Mouse (Mus musculus): Measurements from ENCODE around the gene Tprkb. TPM values are rescaled to one million over a fixed set of nuclear protein-coding genes. Genes with fewer than 3 reads are reported as not detected.
"Not testable (repeated sequence)": the region's sequence is repeated elsewhere in the genome, so short reads cannot be mapped to it uniquely, and the experiment has no call there.

Tprkb gene
- 31.5 and 34.1 TPM in 2 replicates for polyA plus RNA-seq (2015; fragmentation: Nextera tagmentation; extraction: Ambion mirVana)

DNA sequence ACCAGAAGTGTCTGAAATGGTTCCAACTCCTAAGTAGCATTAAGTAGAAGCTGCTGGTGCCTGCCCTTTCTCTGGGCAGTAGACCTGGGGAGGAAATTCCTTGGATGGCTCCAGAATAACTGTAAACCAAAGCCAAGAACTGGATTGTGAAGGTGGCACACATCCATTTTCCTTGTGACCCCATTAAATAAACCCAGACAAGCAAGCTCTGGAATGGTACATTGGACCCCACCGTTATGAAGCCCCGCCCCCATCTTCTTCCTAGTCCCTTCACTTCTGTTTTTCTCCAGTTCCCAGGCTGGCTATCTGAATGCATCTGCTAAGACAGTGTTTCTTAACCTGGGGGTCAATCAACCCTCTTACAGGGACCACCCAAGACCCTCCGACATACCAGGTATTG lies at the start of gene Tprkb:
Gene Tprkb, plus strand, starts transcription at position 279 of the 400 bp plus-strand sequence.
- Histone ChIP-seq H3K4me2 (replicated peaks) (no peak within 1 kb of the TSS), H3K27me3 (no peaks in the 10 kb centered on the region), H3K9me3 (replicated peaks) (no peaks in the 10 kb centered on the region), H3K27ac (replicated peaks) (no peak within 1 kb of the TSS), H3K4me1 (peaks cover 5% of the 10 kb centered on the region), H3K36me3 (no peaks in the 10 kb centered on the region), H3K9ac (no peak within 1 kb of the TSS), H3K4me3 (replicated peaks) (no peak within 1 kb of the TSS)
- no peak for ATAC-seq (ENCODE audit: insufficient number of reproducible peaks, low FRiP score, low TSS enrichment, low read depth)
- 75% methylated on average over 3 of the region's 3 CpGs for WGBS

DNA sequence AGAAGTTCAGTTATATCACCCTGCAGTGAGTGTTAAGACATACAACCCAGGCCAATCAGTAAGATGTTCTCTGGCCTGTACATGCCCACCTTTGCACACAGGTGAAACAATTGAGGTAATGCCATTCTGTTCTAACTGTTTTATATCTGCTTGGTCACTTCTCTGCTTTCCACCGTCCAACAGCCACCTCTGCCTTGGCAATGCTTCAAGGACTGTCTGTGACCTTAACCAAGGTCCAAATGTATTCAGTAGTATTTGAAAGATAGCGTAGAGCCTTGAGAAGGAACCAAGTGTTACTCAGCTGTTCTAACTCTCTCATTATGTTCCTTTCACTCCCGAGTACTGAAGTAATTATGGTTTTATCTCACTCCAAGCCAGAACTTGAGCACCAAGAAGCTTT lies 49.1 kb upstream of the Tprkb start:
- no peaks in the 10 kb centered on the region for H3K4me1 ChIP-seq
- 72% methylated on average over 3 of the region's 3 CpGs for WGBS
- H3K4me3 ChIP-seq (replicated peaks): no peak overlapping the region
- ATAC-seq (ENCODE audit: insufficient number of reproducible peaks, low FRiP score, low TSS enrichment, low read depth): no peak
- no peak overlapping the region for H3K4me2 ChIP-seq (replicated peaks)
- no peak overlapping the region for H3K27ac ChIP-seq (replicated peaks)
- H3K36me3 ChIP-seq: no peaks in the 10 kb centered on the region
- H3K27me3 ChIP-seq: no peaks in the 10 kb centered on the region
- no peaks in the 10 kb centered on the region for H3K9me3 ChIP-seq (replicated peaks)
- no peak overlapping the region for H3K9ac ChIP-seq

DNA sequence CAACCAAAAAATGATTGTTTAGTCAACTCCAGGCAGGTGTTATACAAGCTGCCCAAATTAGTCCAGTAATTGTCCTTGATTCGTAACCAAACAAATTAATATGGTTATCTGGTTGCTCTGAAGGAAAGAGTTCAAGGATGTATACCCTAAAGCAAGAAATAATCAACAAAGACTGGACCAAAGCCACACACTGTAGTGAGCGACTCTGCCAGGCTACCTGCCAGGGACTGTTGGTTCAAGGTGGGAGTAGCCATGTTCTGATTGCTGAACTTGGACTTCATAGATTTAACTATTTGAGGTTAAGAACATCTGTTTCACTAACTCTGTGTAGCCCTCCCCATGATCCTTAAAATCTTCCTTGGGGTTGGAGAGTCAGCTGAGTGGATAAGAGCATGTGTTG lies 48.5 kb upstream of the Tprkb start:
- Histone ChIP-seq H3K9ac (no peak overlapping the region), H3K27me3 (no peaks in the 10 kb centered on the region), H3K4me1 (no peaks in the 10 kb centered on the region), H3K36me3 (no peaks in the 10 kb centered on the region), H3K4me3 (replicated peaks) (no peak overlapping the region), H3K9me3 (replicated peaks) (no peaks in the 10 kb centered on the region), H3K4me2 (replicated peaks) (no peak overlapping the region), H3K27ac (replicated peaks) (no peak overlapping the region)
- ATAC-seq (ENCODE audit: insufficient number of reproducible peaks, low FRiP score, low TSS enrichment, low read depth): no peak
- 74% methylated on average over 2 of the region's 2 CpGs for WGBS

DNA sequence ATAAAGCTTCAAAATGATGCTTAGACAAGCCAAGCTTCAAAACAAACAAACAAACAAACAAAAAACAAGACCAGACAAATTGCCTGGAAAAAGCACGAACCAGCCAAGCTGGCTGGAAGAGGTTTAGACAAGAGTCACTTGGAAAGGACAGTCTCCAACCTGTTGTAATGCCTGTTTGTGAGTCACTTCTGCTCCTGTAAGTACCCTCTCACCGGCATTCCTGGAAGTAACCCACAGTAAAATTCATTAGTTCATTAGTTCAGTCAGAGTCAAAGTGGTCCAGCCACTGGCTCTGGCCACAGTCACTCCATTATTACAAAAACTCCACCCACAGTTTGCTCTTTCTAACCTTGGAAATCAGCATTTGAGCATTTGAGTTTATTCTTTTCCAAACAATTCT lies 47.8 kb upstream of the Tprkb start:
- Histone ChIP-seq H3K4me1 (no peaks in the 10 kb centered on the region), H3K4me2 (replicated peaks) (no peak overlapping the region), H3K36me3 (no peaks in the 10 kb centered on the region), H3K4me3 (replicated peaks) (no peak overlapping the region), H3K27me3 (no peaks in the 10 kb centered on the region), H3K9me3 (replicated peaks) (no peaks in the 10 kb centered on the region), H3K9ac (no peak overlapping the region), H3K27ac (replicated peaks) (no peak overlapping the region)
- 84% methylated on average over 2 of the region's 2 CpGs for WGBS
- no peak for ATAC-seq (ENCODE audit: insufficient number of reproducible peaks, low FRiP score, low TSS enrichment, low read depth)

DNA sequence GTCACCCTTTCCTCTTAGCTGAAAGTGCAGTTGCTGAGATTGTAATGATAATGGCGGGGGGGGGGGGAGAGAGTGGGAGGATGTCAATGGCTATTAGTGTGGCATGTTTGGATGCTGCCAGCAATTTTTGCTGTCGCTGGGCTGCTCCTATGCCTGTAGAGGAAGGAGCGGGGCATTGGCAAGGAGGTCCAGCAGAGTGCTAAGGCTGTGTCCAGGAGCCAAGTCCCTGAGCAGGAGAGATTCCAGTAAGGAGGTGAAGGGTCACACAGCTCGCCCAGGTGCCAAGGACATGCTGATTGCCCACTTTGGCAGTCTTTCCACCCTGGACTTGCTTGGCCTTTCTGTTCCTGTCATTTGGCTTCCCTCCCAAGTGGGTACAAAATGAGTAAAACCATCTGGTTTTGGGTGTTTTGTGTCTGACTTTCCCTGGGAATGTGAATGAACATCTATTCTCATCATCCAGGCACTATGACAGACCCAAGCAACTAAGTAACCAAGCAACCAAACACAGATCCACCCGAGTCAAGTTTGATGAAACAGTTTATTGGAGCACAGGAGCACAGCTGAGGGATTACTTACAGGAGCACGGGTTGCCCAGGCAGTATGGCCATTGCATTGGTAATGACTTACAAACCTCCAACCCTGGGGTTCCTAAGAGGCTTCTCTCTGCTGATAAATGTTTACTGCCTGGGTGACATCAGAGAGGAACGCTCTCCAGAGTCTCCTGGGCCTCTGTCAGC lies 46.6 kb upstream of the Tprkb start:
- not testable (repeated sequence) for H3K27me3 ChIP-seq; H3K4me1 ChIP-seq; H3K9ac ChIP-seq; ATAC-seq (ENCODE audit: insufficient number of reproducible peaks, low FRiP score, low TSS enrichment, low read depth); H3K36me3 ChIP-seq; H3K4me2 ChIP-seq (replicated peaks); H3K27ac ChIP-seq (replicated peaks); H3K4me3 ChIP-seq (replicated peaks); H3K9me3 ChIP-seq (replicated peaks)
- 65% methylated on average over 6 of the region's 7 CpGs for WGBS

DNA sequence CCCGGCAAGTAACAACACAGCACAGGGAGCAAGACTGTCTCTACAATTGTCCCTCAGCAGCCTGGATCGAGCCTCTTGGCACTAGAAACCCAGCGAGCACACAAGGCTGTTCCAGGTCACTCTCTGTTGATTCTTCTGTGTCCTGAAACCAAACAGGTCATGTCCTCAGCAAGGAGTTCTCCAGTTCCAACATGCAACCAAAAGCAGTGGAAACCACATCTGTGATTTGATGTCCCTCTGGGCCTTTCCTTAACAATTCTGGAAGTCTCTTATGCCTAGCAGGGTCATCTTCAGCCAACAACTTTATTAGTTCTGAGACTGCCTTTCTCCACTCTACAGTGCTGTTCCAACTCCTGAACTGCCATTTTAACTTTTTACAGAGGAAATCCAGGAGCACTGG lies 45.5 kb upstream of the Tprkb start:
- not testable (repeated sequence) for H3K27ac ChIP-seq (replicated peaks); H3K9me3 ChIP-seq (replicated peaks); H3K4me1 ChIP-seq; H3K27me3 ChIP-seq; H3K4me3 ChIP-seq (replicated peaks); ATAC-seq (ENCODE audit: insufficient number of reproducible peaks, low FRiP score, low TSS enrichment, low read depth); H3K9ac ChIP-seq; H3K4me2 ChIP-seq (replicated peaks); H3K36me3 ChIP-seq
- 86% methylated on average over 3 of the region's 3 CpGs for WGBS

DNA sequence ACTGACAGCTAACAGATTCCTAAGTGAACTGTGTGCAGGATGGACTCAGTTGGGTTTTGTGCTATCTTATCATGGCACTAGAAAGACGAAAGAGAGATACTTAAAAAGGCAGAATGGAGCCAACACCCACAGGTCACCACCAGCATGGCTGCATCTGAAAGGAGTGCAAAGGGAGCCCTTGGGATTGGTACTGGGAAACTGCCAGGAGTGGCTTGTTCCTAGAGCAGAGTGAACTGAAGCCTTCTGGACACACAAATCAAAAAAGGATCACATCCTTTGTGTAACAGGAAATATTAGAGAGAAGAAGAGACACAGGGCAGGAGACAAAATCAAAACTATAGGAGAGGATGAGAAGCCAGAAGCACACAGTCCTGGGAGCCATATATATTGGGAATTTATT lies 44.7 kb upstream of the Tprkb start:
- H3K4me3 ChIP-seq (replicated peaks); ATAC-seq (ENCODE audit: insufficient number of reproducible peaks, low FRiP score, low TSS enrichment, low read depth); H3K4me2 ChIP-seq (replicated peaks); H3K27me3 ChIP-seq; H3K9me3 ChIP-seq (replicated peaks); H3K36me3 ChIP-seq; H3K27ac ChIP-seq (replicated peaks); H3K9ac ChIP-seq; H3K4me1 ChIP-seq: not testable (repeated sequence)
- WGBS: 75% methylated on average over 1 of the region's 1 CpGs

DNA sequence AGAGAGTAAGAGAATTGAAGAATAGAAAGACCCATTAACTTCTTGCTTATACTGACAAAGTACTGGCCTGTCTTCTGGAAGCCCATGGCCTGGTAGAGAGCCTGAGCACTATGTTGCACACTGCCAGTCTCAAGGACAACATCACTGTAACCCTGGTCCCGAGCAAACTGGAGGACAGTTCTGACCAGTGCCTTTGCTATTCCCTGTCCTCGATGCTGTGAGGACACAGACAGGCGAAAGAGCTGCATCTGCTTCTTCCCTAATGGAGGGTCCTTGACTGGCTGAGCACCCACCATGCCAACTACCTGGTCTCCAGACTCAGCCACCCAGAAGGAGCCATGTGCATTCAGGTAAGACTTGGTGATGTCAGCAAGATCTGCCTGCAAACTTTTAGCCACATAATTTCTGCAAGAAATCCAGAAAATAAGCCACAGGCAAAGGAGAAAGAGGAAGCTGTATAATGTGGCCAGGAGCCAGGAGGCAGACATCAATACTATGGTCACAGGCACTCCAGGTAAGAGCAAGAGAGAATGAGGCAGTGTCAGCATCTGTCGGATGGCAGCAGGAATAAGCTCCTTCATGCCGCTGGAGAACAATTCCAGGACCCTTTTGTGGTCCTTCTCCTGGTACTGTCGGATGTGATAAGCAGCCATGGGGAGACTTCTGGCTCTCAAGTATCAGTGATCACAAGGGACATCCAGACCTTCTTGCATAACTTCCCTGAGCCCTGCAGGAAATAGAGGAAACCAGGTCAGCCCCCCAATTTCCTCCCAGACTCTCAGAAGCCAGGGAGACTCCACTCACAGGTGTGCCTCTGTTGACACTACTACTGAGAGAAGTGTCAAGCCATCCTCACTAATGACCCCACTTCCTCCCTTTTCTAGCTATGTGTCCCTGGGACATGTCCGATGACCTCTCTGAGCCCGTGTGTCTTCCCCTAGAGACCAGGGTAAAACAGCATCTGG lies 43.7 kb upstream of the Tprkb start:
- no peaks in the 10 kb centered on the region for H3K36me3 ChIP-seq
- H3K4me2 ChIP-seq (replicated peaks): no peak overlapping the region
- no peak overlapping the region for H3K9ac ChIP-seq
- H3K27ac ChIP-seq (replicated peaks): no peak overlapping the region
- H3K4me1 ChIP-seq: no peaks in the 10 kb centered on the region
- ATAC-seq (ENCODE audit: insufficient number of reproducible peaks, low FRiP score, low TSS enrichment, low read depth): no peak
- H3K9me3 ChIP-seq (replicated peaks): no peaks in the 10 kb centered on the region
- H3K4me3 ChIP-seq (replicated peaks): no peak overlapping the region
- 71% methylated on average over 8 of the region's 8 CpGs for WGBS
- H3K27me3 ChIP-seq: no peaks in the 10 kb centered on the region

DNA sequence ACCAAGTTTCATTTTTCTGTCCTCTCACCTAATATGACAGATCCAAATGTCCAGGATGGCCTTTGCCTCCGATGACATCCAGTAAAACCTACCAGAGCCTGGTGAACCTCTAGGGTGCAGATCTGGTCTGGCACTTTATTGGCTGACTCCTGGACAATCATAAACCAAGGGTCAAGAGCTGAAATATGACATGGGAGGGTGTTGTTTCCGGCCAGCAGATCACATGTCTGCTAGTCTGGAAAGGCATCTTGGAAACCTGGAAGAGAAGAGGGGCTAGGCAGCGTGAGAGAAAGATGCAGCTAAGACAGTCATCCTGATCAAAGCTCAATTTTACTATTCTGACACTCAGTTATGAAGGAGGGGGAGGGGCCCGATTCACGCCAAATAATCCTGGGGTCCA lies 42.7 kb upstream of the Tprkb start, which contains the start of gene Nat8f2:
Gene Nat8f2, minus strand, starts transcription at position 153 of the 400 bp plus-strand sequence.
- not testable (repeated sequence) for H3K4me3 ChIP-seq (replicated peaks); H3K9me3 ChIP-seq (replicated peaks); H3K4me1 ChIP-seq; H3K36me3 ChIP-seq; H3K27ac ChIP-seq (replicated peaks); H3K4me2 ChIP-seq (replicated peaks); H3K27me3 ChIP-seq; ATAC-seq (ENCODE audit: insufficient number of reproducible peaks, low FRiP score, low TSS enrichment, low read depth); H3K9ac ChIP-seq
- 79% methylated on average over 5 of the region's 5 CpGs for WGBS

DNA sequence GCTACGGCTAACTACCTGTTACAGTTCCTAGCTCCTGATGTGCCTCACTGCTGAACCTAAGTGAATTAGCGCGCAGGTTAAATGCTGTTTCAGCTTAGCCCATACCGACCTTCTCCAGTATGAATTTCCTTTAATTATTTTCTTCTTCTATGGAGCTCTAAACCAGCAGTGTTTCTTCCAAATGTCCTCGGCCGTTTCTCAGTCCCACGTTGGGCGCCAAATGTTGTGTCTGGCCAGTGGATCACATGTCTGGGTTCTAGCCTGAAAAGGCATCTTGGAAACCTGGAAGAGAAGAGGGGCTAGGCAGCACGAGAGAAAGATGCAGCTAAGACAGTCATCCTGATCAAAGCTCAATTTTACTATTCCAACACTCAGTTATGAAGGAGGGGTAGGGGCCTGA lies 28.4 kb upstream of the Tprkb start:
- H3K9ac ChIP-seq; H3K27ac ChIP-seq (replicated peaks); H3K4me1 ChIP-seq; H3K27me3 ChIP-seq; H3K4me2 ChIP-seq (replicated peaks); H3K36me3 ChIP-seq; H3K4me3 ChIP-seq (replicated peaks); ATAC-seq (ENCODE audit: insufficient number of reproducible peaks, low FRiP score, low TSS enrichment, low read depth): not testable (repeated sequence)
- 91% methylated on average over 9 of the region's 9 CpGs for WGBS
- H3K9me3 ChIP-seq (replicated peaks): peaks cover 15% of the 10 kb centered on the region; the same call in 1 of the 2 replicates

DNA sequence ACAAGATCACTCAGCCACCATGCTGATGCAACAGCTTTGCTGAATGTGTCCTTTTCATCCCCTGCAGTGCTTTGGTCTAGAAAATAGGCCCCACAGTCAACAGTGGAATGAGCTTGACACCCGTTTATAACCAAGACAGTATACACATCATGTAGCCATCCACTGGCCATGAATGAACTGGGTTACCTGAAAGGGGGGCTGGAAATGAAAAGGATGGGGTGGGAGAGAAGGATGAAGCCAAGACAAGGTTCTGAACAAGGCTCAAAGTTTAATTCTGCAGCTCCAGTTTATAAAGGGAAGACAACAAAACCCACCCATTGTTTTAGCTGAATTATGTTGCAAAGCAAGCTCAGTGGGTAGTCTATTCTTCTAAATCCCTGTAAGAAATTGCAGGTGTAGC lies 27.4 kb upstream of the Tprkb start:
- no peak for ATAC-seq (ENCODE audit: insufficient number of reproducible peaks, low FRiP score, low TSS enrichment, low read depth)
- H3K36me3 ChIP-seq: no peaks in the 10 kb centered on the region
- H3K4me1 ChIP-seq: no peaks in the 10 kb centered on the region
- no peak overlapping the region for H3K4me3 ChIP-seq (replicated peaks)
- peaks cover 15% of the 10 kb centered on the region; the same call in 1 of the 2 replicates for H3K9me3 ChIP-seq (replicated peaks)
- H3K9ac ChIP-seq: no peak overlapping the region
- H3K4me2 ChIP-seq (replicated peaks): no peak overlapping the region
- WGBS: 86% methylated on average over 1 of the region's 1 CpGs
- H3K27ac ChIP-seq (replicated peaks): no peak overlapping the region
- H3K27me3 ChIP-seq: no peaks in the 10 kb centered on the region

All from embryonic facial prominence, embryonic 15.5 days (tissue).